Mouse (Mus musculus) lung, adult 2 months (tissue): ENCODE measurements around the gene Spty2d1.

Source experiments
- CTCF ChIP-seq: fragments of 200-500 bp; IDR thresholded peaks from 2 replicates; pipeline ENCODE4 v1.5.1; 2011; ENCODE audit warnings: mild to moderate bottlenecking, low read length, control low read depth; ENCODE audit not compliant: insufficient read depth
- POLR2A ChIP-seq: fragments of 200-500 bp; IDR thresholded peaks from 2 replicates; pipeline ENCODE4 v1.6.1; 2011; ENCODE audit warnings: low read depth, mild to moderate bottlenecking, control low read depth, low read length, borderline replicate concordance; ENCODE audit errors: extremely low read depth

DNA sequence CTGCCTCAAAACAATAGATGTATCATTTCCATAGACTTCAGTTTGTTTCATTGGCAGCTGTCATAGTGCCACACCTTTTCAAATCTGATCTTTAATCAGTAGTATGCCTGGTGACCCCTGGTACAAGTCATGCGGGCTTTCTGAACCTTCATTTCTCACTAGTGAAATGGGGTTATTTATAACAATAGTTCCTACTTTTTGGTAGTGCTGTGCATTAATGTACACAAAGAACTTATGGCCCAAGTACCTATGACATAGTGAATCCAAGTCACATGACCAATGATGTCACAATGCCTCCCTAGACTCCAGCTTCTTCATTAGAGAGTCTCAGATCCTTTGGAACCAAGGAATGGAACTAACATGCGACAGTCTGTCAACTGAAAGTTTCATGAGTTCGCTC is 24.9 kb downstream of the Spty2d1 start, which contains the start of gene Gm9999:
- TF ChIP-seq CTCF = no peak
- no peak for TF ChIP-seq POLR2A
